Mouse (Mus musculus): ENCODE measurements around the gene Lat2. TPM values are rescaled to one million over a fixed set of nuclear protein-coding genes. Genes with fewer than 3 reads are reported as not detected.

The Lat2 gene
- polyA plus RNA-seq, 1 experiment: 202 TPM

- TF ChIP-seq CTCF (IDR thresholded peaks at IDR 0.05; ENCODE audit: low read depth, low read length) (no peak), POLR2A (IDR thresholded peaks at IDR 0.05; ENCODE audit: borderline replicate concordance, low read depth, low read length) (no peak)
- Histone ChIP-seq H3K4me3 (ENCODE audit: insufficient read depth, low read length) (no peak overlapping the region), H3K4me1 (ENCODE audit: control insufficient read depth, insufficient read depth, low read length) (peaks cover 6% of the 10 kb centered on the region), H3K27ac (ENCODE audit: insufficient read depth, low read depth, low read length) (no peak overlapping the region)
These were observed 50.6 kb downstream of the Lat2 start for GRCm38 (mm10) chr5:134564272-134564671.

DNA sequence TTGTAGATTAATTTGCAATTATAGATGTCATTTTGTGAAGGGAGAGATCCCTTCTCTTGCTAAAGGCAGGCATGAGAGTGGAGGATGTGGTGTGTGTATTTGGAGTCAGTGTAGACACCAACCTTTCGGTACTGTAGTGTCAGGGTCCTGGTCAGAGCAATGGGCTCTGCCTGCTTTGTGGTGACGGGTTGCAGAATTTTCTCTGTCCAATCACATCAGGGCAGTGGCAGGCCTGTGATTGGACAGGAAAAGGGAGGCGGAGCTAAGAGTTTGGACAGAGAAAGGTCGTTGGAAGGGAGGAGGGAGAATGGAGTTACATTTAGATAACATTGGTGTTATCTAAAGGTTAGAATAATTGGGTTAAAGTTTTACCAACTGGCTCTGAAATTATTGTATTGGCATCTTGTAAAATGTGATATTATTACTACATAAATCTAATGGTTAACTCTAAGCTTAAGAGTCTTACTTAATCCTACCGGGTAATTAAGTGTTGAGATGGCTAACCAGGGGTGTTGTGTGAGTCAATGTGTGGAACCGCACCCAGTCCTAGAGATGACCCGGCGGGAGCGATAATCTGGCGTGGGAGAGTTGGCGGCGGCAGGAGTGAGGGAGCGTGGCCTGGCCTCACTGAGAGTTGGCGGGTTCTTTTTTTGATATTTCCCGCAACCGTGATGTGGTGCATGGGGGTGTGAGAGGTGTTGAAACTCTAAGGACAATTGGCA lies 54.2 kb downstream of the Lat2 start:
- H3K27ac ChIP-seq (ENCODE audit: insufficient read depth, low read depth, low read length): no peak overlapping the region
- H3K4me1 ChIP-seq (ENCODE audit: control insufficient read depth, insufficient read depth, low read length): peaks cover 2% of the 10 kb centered on the region
- H3K4me3 ChIP-seq (ENCODE audit: insufficient read depth, low read length): no peak overlapping the region
- TF ChIP-seq POLR2A (IDR thresholded peaks at IDR 0.05; ENCODE audit: borderline replicate concordance, low read depth, low read length) (no peak), CTCF (IDR thresholded peaks at IDR 0.05; ENCODE audit: low read depth, low read length) (no peak)

DNA sequence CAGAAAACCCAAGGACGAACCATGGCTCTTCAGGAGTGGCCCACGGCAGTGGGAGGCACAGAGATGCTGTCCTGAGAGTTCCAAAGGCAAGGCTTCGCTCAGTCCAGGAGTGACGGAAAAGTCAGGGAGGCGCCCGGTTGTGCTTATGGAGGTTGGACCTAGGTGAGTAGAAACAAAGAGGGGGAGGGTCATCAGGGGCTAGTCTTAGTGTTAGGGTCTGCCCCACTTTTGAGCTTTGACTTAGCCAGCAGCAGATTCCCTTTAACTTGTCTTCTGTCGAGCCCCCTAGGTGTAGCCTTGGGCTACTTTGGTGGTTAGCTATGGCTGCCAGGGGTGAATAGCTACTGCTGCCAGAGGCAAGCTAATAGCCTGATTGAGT lies 54.8 kb downstream of the Lat2 start, which contains the start of gene Syna:
Syna (minus strand) TSS at position 101 of the 379 bp plus-strand sequence.
- Histone ChIP-seq H3K4me1 (ENCODE audit: control insufficient read depth, insufficient read depth, low read length) (peaks cover 8% of the 10 kb centered on the region), H3K27ac (ENCODE audit: insufficient read depth, low read depth, low read length) (no peak within 1 kb of the TSS), H3K4me3 (ENCODE audit: insufficient read depth, low read length) (no peak within 1 kb of the TSS)
- TF ChIP-seq CTCF (IDR thresholded peaks at IDR 0.05; ENCODE audit: low read depth, low read length) (no peak), POLR2A (IDR thresholded peaks at IDR 0.05; ENCODE audit: borderline replicate concordance, low read depth, low read length) (no peak)

DNA sequence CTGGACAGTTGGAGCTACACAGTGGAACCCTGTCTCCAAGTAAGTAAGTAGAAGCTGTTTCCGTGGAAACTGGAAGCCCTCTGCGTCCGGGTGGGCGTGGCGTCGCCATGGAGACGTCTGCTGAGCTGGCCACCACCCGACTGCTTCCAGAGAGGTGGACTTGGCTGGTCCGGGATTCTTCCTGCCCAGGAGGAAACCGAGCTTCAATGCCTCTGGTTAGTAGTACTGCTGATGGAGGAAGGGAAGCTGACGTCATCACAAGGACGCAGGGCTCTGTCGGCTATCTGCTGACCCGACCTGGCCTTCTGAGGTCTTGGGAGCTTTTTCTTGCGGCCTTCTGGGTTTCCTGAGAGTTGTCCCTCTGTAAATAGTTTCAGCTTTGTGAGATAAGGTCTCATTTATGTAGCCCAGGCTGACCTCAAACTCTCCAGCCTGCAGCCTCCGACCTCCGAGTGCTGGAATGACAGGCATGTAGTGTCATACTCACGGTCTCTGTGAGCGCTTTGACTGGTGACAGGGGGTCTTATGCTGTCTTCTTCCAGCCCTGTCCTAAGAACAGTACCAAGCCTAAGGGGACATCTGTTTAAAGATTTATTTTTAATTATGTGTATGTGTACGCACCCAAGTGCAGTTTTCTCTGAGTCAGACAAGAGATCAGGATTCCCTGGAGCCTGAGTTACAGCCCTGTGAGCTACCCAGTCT lies 59.2 kb downstream of the Lat2 start:
- H3K4me3 ChIP-seq (ENCODE audit: insufficient read depth, low read length): no peak overlapping the region
- TF ChIP-seq CTCF (IDR thresholded peaks at IDR 0.05; ENCODE audit: low read depth, low read length) (no peak), POLR2A (IDR thresholded peaks at IDR 0.05; ENCODE audit: borderline replicate concordance, low read depth, low read length) (no peak)
- peaks cover 19% of the 10 kb centered on the region for H3K4me1 ChIP-seq (ENCODE audit: control insufficient read depth, insufficient read depth, low read length)
- H3K27ac ChIP-seq (ENCODE audit: insufficient read depth, low read depth, low read length): no peak overlapping the region

DNA sequence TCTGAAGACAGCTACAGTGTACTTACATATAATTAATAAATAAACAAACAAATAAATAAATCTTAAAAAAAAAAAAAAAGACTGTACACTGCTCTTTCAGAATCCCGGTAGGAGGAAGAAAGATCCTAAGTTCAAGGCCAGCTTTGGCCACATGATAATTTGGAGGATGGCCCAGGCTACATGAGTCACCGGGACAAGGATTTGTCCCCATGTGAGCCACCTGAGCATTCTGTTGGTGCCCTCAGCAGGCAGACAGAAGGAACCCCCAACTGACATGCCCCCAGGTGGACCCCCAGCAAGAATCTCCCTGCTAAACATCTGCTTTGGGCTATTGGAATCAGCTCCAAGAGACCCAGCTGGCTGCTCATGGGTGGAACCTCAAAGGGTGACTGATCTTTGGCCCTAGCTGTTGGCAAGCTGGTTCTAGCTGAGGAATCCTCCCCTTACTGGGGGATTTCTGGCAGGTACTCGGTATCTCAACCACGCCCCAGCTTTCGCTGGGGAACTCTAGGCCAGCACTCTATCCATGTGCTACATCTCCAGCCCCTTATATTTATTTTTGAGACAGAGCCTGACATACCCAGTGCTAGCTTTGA lies 60.8 kb downstream of the Lat2 start:
- H3K27ac ChIP-seq (ENCODE audit: insufficient read depth, low read depth, low read length): no peak overlapping the region
- no peak overlapping the region for H3K4me3 ChIP-seq (ENCODE audit: insufficient read depth, low read length)
- no peak for TF ChIP-seq POLR2A (IDR thresholded peaks at IDR 0.05; ENCODE audit: borderline replicate concordance, low read depth, low read length)
- no peak for TF ChIP-seq CTCF (IDR thresholded peaks at IDR 0.05; ENCODE audit: low read depth, low read length)
- H3K4me1 ChIP-seq (ENCODE audit: control insufficient read depth, insufficient read depth, low read length): peaks cover 22% of the 10 kb centered on the region

- Histone ChIP-seq H3K27ac (ENCODE audit: insufficient read depth, low read depth, low read length) (peak within 1 kb of the TSS; percentile 55), H3K4me1 (ENCODE audit: control insufficient read depth, insufficient read depth, low read length) (peaks cover 22% of the 10 kb centered on the region), H3K4me3 (ENCODE audit: insufficient read depth, low read length) (peak within 1 kb of the TSS; percentile 81)
- TF ChIP-seq CTCF (IDR thresholded peaks at IDR 0.05; ENCODE audit: low read depth, low read length) (no peak), POLR2A (IDR thresholded peaks at IDR 0.05; ENCODE audit: borderline replicate concordance, low read depth, low read length) (no peak)
These were observed 62.5 kb downstream of the Lat2 start, which contains the start of gene Clip2 for GRCm38 (mm10) chr5:134552110-134552972. Gene Clip2 (minus strand): TSS chr5:134552434.

DNA sequence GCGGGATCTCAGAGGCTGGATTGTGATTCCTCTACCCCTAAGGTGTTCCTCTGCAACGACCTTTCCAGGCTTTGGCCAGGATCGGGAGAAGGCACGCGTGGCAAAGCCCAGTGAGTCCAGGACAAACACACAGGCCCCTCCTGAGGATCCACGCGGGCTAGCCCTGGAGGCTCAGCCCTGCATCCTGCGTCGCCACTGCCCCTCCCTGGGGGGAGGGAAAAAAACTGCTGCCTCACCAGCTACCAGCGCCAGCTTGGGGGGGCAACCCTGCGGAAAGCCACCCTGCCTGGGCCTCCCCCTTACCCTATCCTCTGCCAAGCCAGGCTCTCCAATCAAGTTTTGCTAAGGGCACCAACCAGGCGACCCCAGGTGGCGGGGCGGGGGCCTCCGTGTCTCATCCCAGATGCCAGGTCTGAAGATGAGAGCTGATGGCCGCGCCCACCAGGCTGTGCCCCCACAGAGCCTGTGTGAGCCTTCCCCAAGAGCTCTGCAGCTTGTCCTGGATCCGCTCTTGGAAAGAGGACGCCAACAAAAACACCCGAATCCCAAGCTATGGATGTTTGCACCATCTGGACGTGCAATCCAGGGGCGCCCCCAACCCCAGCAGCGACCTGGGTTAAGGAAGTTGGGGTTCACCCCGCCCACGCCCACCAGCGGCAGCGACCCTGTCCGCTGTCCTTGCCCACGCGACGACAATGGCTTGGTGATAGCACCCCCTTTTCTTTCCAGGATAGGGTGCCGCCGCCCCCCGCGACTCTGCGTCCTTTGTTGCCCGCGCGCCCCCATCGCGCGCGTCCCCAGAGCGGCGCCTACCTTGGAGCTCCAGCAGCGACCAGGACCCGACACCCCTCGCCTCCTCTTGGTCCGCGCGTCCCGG lies 63.4 kb downstream of the Lat2 start:
- peaks cover 22% of the 10 kb centered on the region for H3K4me1 ChIP-seq (ENCODE audit: control insufficient read depth, insufficient read depth, low read length)
- no peak for TF ChIP-seq POLR2A (IDR thresholded peaks at IDR 0.05; ENCODE audit: borderline replicate concordance, low read depth, low read length)
- no peak for TF ChIP-seq CTCF (IDR thresholded peaks at IDR 0.05; ENCODE audit: low read depth, low read length)
- peak overlapping the region; percentile 55; the same call in 1 of the 2 replicates for H3K27ac ChIP-seq (ENCODE audit: insufficient read depth, low read depth, low read length)
- H3K4me3 ChIP-seq (ENCODE audit: insufficient read depth, low read length): peak overlapping the region; percentile 81

- Histone ChIP-seq H3K4me3 (ENCODE audit: insufficient read depth, low read length) (peak overlapping the region; percentile 81), H3K4me1 (ENCODE audit: control insufficient read depth, insufficient read depth, low read length) (peaks cover 22% of the 10 kb centered on the region), H3K27ac (ENCODE audit: insufficient read depth, low read depth, low read length) (no peak overlapping the region)
- TF ChIP-seq CTCF (IDR thresholded peaks at IDR 0.05; ENCODE audit: low read depth, low read length) (no peak), POLR2A (IDR thresholded peaks at IDR 0.05; ENCODE audit: borderline replicate concordance, low read depth, low read length) (no peak)
These were observed 64.0 kb downstream of the Lat2 start for GRCm38 (mm10) chr5:134550836-134551232.

Other genes with a start within 250 kb of the Lat2 start
- 8.8 and 9.6 TPM in 2 replicates for gene Gtf2ird1, start 158.3 kb downstream of the Lat2 start, polyA plus RNA-seq (2012; ENCODE audit: insufficient read depth, insufficient read length, missing spikeins)
- 13.1 and 14.3 TPM in 2 replicates for gene Clip2, start 62.6 kb downstream of the Lat2 start, polyA plus RNA-seq (2012; ENCODE audit: insufficient read depth, insufficient read length, missing spikeins)
- not detected in 2 replicates for gene Syna, start 54.9 kb downstream of the Lat2 start, polyA plus RNA-seq (2012; ENCODE audit: insufficient read depth, insufficient read length, missing spikeins)
- 90.0 and 91.9 TPM in 2 replicates for gene Rfc2, start 33.7 kb downstream of the Lat2 start, polyA plus RNA-seq (2012; ENCODE audit: insufficient read depth, insufficient read length, missing spikeins)
- gene Eif4h, start 24.5 kb upstream of the Lat2 start, polyA plus RNA-seq (2012; ENCODE audit: insufficient read depth, insufficient read length, missing spikeins): 169 and 175 TPM in 2 replicates
- gene Limk1, start 73.6 kb upstream of the Lat2 start, polyA plus RNA-seq (2012; ENCODE audit: insufficient read depth, insufficient read length, missing spikeins): 9.4 and 13.1 TPM in 2 replicates
- gene Eln, start 132.3 kb upstream of the Lat2 start, polyA plus RNA-seq (2012; ENCODE audit: insufficient read depth, insufficient read length, missing spikeins): not detected in 2 replicates

All from bone marrow macrophage, adult 2 months (primary cell).